In the genomic region with DNA sequence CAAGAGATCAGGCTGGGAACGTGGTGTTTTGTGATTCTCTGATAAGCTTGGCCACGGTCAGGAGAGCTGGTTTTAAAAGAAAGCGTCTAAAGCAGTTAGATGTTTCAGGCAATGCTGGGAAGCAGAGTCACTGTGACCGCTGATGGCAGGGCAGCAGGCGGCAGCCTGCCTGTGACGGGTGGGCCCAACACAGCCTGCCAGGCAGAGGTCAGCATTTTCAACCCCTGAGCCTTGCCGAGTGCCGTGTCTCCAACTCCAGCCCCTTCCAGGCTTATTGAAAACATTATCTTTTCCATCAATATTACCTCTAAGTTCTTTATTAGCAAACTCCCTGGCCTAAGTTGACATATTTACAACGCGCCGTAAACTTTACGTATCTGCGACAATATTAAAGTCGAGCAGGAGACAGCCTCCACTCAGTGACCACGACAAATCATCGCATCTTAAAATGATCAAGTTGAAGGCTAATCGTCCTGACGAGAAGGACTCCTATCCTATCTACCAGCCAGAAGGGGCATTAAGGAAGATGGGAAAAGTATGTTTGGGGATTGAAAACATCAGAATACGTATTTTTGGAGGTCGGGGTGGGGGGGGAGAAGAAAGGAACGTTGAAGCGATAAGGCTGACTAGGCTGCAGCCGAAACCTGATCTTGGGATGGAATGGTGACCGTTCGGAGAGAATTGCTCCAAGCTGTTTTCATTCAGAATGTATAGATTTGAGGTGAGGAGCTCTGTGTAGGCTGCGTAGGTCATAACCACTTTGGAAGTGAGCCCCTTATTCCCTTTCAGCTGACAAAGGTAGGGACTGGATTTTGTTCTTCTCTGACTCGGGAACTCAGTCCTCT, we compare ENCODE assay signal across 30 mouse cellular contexts. TPM values are rescaled to one million over a fixed set of nuclear protein-coding genes. Genes with fewer than 3 reads are reported as not detected.
A peak's percentile ranks its signal among the peaks of the same experiment; 100 is the strongest.
DNase-seq lines count a peak whose midpoint lies in the region; ATAC-seq lines count a peak whose summit lies in the region.
"Had no signal": no experiment of that assay in that cellular context is flagged by ENCODE, and none has a peak within 500 bp of the region (broad histone marks: within the 10 kb centered on the region; RNA-seq: fewer than 3 reads in every experiment).

No protein-coding gene starts in this region.

- H3K9ac ChIP-seq in forebrain, embryonic 11.5 days (ENCODE audit: low read length), result no peak overlapping the region
- no peak overlapping the region for H3K9ac ChIP-seq in midbrain, embryonic 15.5 days
- H3K9ac ChIP-seq: heart, embryonic 15.5 days; limb, embryonic 15.5 days; liver, embryonic 14.5 days; lung, embryonic 14.5 days; neural tube, embryonic 13.5 days had no signal

- DNase-seq in forebrain, embryonic 10.5 days (ENCODE audit: extremely low spot score, low spot score), result no peak
- no peak for DNase-seq in forebrain, embryonic 11.5 days (ENCODE audit: low spot score)
- no peak for DNase-seq in midbrain, embryonic 10.5 days (ENCODE audit: low spot score)
- DNase-seq in hindlimb bud, embryonic 11.5 days (ENCODE audit: extremely low spot score, low read depth, low spot score), result peak; percentile 89
- no peak for DNase-seq in urinary bladder, adult 2 months (ENCODE audit: low spot score)
- no peak for DNase-seq in heart, postnatal 25 days (ENCODE audit: low spot score)
- DNase-seq in left cerebral cortex, adult 18-20 months (ENCODE audit: low spot score in 2 of 2), result no peak
- DNase-seq: adrenal gland, postnatal 25 days; cerebellum, adult 9-10 months; gastrocnemius, postnatal 14 days; heart, adult 2 months; lung, embryonic 14.5 days; midbrain, embryonic 14.5 days; retina, postnatal 1 day; thymus, postnatal 14 days had no signal

- H3K4me1 ChIP-seq in forebrain, embryonic 10.5 days, result peaks cover 71% of the 10 kb centered on the region
- H3K4me1 ChIP-seq in forebrain, embryonic 11.5 days (replicated peaks; ENCODE audit: control insufficient read depth, insufficient read depth, low read length), result peaks cover 14% of the 10 kb centered on the region; the same call in 1 of the 2 replicates
- peaks cover 62% of the 10 kb centered on the region for H3K4me1 ChIP-seq in midbrain, embryonic 10.5 days
- H3K4me1 ChIP-seq in midbrain, embryonic 15.5 days, result 0 out of 2 replicates have a peak, but pooled peaks cover 4% of the 10 kb centered on the region

- H3K27ac ChIP-seq in forebrain, embryonic 10.5 days, result peak overlapping the region; percentile 75
- H3K27ac ChIP-seq in forebrain, embryonic 11.5 days (ENCODE audit: low read depth, low read length), result no peak overlapping the region
- peak overlapping the region; percentile 52; the same call in 1 of the 2 replicates for H3K27ac ChIP-seq in midbrain, embryonic 10.5 days (replicated peaks)
- H3K27ac ChIP-seq in midbrain, embryonic 15.5 days, result no peak overlapping the region
- H3K27ac ChIP-seq: heart, adult 2 months; heart, embryonic 15.5 days; hindbrain, postnatal 0 days; kidney, postnatal 0 days; limb, embryonic 15.5 days; liver, embryonic 14.5 days; neural tube, embryonic 13.5 days had no signal

- intact Hi-C loops in heart, postnatal 25 days (cut with DNase I), result no loop called here

- peak overlapping the region; percentile 18 for H3K4me3 ChIP-seq in forebrain, embryonic 10.5 days
- no peak overlapping the region for H3K4me3 ChIP-seq in forebrain, embryonic 11.5 days (ENCODE audit: low read depth, low read length)
- no peak overlapping the region for H3K4me3 ChIP-seq in midbrain, embryonic 10.5 days
- no peak overlapping the region for H3K4me3 ChIP-seq in midbrain, embryonic 15.5 days
- H3K4me3 ChIP-seq: heart, adult 2 months; heart, embryonic 15.5 days; limb, embryonic 15.5 days; neural tube, embryonic 13.5 days had no signal

- no peaks in the 10 kb centered on the region for H3K36me3 ChIP-seq in forebrain, embryonic 10.5 days (replicated peaks)
- no peaks in the 10 kb centered on the region for H3K36me3 ChIP-seq in forebrain, embryonic 11.5 days (ENCODE audit: control insufficient read depth, insufficient read depth, low read length)
- no peaks in the 10 kb centered on the region for H3K36me3 ChIP-seq in midbrain, embryonic 10.5 days
- H3K36me3 ChIP-seq in midbrain, embryonic 15.5 days (replicated peaks), result no peaks in the 10 kb centered on the region
- H3K36me3 ChIP-seq: heart, embryonic 15.5 days; limb, embryonic 15.5 days; neural tube, embryonic 13.5 days had no signal

- 69% methylated on average over 27 of the region's 27 CpGs for WGBS in forebrain, embryonic 10.5 days
- 73% methylated on average over 27 of the region's 27 CpGs for WGBS in forebrain, embryonic 11.5 days
- 69% methylated on average over 27 of the region's 27 CpGs for WGBS in midbrain, embryonic 10.5 days
- WGBS in midbrain, embryonic 15.5 days, result 70% methylated on average over 27 of the region's 27 CpGs

- ATAC-seq in forebrain, embryonic 11.5 days (replicated peaks; ENCODE audit: low FRiP score), result no peak
- no peak for ATAC-seq in midbrain, embryonic 15.5 days (replicated peaks)
- ATAC-seq: forebrain, embryonic 14.5 days; hindbrain, postnatal 0 days; intestine, postnatal 0 days had no signal

- peaks cover 42% of the 10 kb centered on the region for H3K27me3 ChIP-seq in forebrain, embryonic 10.5 days (ENCODE audit: poor library complexity, severe bottlenecking)
- no peaks in the 10 kb centered on the region for H3K27me3 ChIP-seq in forebrain, embryonic 11.5 days (ENCODE audit: control insufficient read depth, insufficient read depth, low read length)
- H3K27me3 ChIP-seq in midbrain, embryonic 10.5 days (ENCODE audit: low read depth, poor library complexity, severe bottlenecking), result peaks cover 60% of the 10 kb centered on the region
- peaks cover 9% of the 10 kb centered on the region; the same call in 1 of the 2 replicates for H3K27me3 ChIP-seq in midbrain, embryonic 15.5 days (replicated peaks)

- H3K9me3 ChIP-seq in forebrain, embryonic 10.5 days, result no peaks in the 10 kb centered on the region
- no peaks in the 10 kb centered on the region for H3K9me3 ChIP-seq in forebrain, embryonic 11.5 days (ENCODE audit: control insufficient read depth, low read length)
- no peaks in the 10 kb centered on the region for H3K9me3 ChIP-seq in midbrain, embryonic 10.5 days (replicated peaks)
- H3K9me3 ChIP-seq in midbrain, embryonic 15.5 days, result no peaks in the 10 kb centered on the region
- H3K9me3 ChIP-seq: heart, embryonic 15.5 days; limb, embryonic 15.5 days; neural tube, embryonic 13.5 days had no signal

- no peak overlapping the region for H3K4me2 ChIP-seq in forebrain, embryonic 11.5 days (ENCODE audit: low read depth, low read length, severe bottlenecking)
- no peak overlapping the region for H3K4me2 ChIP-seq in midbrain, embryonic 15.5 days
- H3K4me2 ChIP-seq: heart, embryonic 15.5 days; limb, embryonic 15.5 days; lung, embryonic 14.5 days; neural tube, embryonic 13.5 days had no signal

RNA-seq across cellular contexts. Expression of a gene that starts 26.1 kb away (rescaled TPM):
- 20.1 and 20.4 TPM in 2 replicates for polyA plus RNA-seq in forebrain, embryonic 10.5 days (2016; fragmentation: Nextera tagmentation; extraction: Ambion mirVana)
- polyA plus RNA-seq in forebrain, embryonic 11.5 days (2014; fragmentation: Nextera tagmentation; extraction: Ambion mirVana), result 10.0 and 11.2 TPM in 2 replicates
- 6.5 and 6.7 TPM in 2 replicates for polyA plus RNA-seq in midbrain, embryonic 10.5 days (2016; fragmentation: Nextera tagmentation; extraction: Ambion mirVana)
- polyA plus RNA-seq in midbrain, embryonic 15.5 days (2015; fragmentation: Nextera tagmentation; extraction: Ambion mirVana), result 0.84 and 1.0 TPM in 2 replicates
- 0.19 and 0.34 TPM in 2 replicates for polyA plus RNA-seq in urinary bladder, adult 2 months (2012; rRNA removed)
- total RNA-seq in heart, postnatal 25 days (2021), result under 1 TPM; 0.20 to 0.23 TPM
- total RNA-seq in left cerebral cortex, adult 18-20 months (2021), result 1 to 10 TPM; 1.7 to 1.9 TPM
- total RNA-seq: hematopoietic stem cell, adult 5-6 weeks; megakaryocyte, adult 5-6 weeks had no signal
- polyA plus RNA-seq: intestine, postnatal 0 days; stomach, embryonic 14.5 days had no signal

RNA-seq across cellular contexts. Expression of a gene that starts 55.7 kb away (rescaled TPM):
- not detected in 2 replicates for polyA plus RNA-seq in forebrain, embryonic 10.5 days (2016; fragmentation: Nextera tagmentation; extraction: Ambion mirVana)
- polyA plus RNA-seq in forebrain, embryonic 11.5 days (2014; fragmentation: Nextera tagmentation; extraction: Ambion mirVana), result not detected in 2 replicates
- not detected in 2 replicates for polyA plus RNA-seq in midbrain, embryonic 10.5 days (2016; fragmentation: Nextera tagmentation; extraction: Ambion mirVana)
- not detected in 2 replicates for polyA plus RNA-seq in midbrain, embryonic 15.5 days (2015; fragmentation: Nextera tagmentation; extraction: Ambion mirVana)
- not detected in 2 replicates for polyA plus RNA-seq in urinary bladder, adult 2 months (2012; rRNA removed)
- total RNA-seq in heart, postnatal 25 days (2021), result not detected
- not detected for total RNA-seq in left cerebral cortex, adult 18-20 months (2021)
- total RNA-seq: adrenal gland, postnatal 25 days; gastrocnemius, postnatal 14 days; heart, adult 2 months; hematopoietic stem cell, adult 5-6 weeks; hindbrain, postnatal 0 days; layer of hippocampus, postnatal 14 days; left cerebral cortex, postnatal 10 days; megakaryocyte, adult 5-6 weeks had no signal
- polyA plus RNA-seq: brain, embryonic 14.5 days; forebrain, embryonic 14.5 days; heart, adult 2 months; heart, embryonic 15.5 days; hindbrain, postnatal 0 days; intestine, postnatal 0 days; kidney, postnatal 0 days; limb, embryonic 15.5 days; liver, embryonic 14.5 days; lung, embryonic 14.5 days; midbrain, embryonic 14.5 days; neural tube, embryonic 13.5 days; stomach, embryonic 14.5 days had no signal

Comparison
In these comparisons a context has a peak if more than half of its experiments do, and no peak if none do; other contexts are left out.
1. H3K27ac ChIP-seq: peak in forebrain, embryonic 10.5 days (single experiment) and midbrain, embryonic 10.5 days (single experiment); none in forebrain, embryonic 11.5 days (single experiment) and midbrain, embryonic 15.5 days (single experiment).